Mouse (Mus musculus) cerebellum, adult 18-20 months (tissue): ENCODE measurements at regions not wholly inside any gene's neighbourhood (a gene's known extent, or its start where the extent isn't known, plus 50 kb on each side); places are given as distances from the start of the nearest gene placed in this dataset.
A peak's percentile ranks its signal among the peaks of the same experiment; 100 is the strongest.

Experiments used
- DNase-seq, 2 experiments: peaks; one replicate each; pipeline ENCODE4 v3.0.0; 2021

DNA sequence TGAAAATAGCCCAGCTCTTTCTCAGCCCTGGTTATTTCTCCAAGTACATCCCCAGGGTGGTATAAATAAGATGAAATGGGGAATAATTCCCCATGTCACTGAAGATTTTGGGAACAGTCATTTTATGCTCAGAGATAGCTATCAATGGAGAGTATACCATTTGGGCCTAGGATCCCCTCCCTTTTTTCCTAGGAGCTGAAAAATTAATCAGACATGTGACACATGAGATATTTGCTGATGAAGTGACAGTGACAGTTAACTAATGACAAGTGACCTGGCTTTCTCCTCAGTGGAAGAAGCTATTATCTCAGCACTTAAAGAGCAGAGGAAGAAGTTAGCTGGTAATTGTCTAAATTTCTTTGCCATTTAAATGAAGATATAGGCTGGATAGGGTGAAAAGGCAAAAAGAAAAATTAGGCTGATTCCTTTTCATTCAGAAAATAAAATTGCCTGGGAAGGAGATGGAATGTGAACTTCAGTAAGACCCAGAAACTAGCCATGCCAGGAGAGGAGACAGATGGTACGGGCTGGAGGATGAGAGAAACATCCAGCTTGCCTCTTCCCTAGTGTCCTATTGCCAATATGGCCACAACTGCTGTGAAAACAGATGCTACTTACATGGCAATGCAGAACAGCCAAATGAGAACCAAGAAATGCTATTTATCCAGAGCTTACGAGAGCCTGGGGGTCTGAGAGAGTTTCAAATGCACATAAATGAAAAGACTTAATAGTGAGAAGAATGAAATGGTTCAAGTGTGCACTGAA, 376.1 kb upstream of the Gm11114 start:
- no peak for DNase-seq

GRCm38 (mm10) chr9:84966558-84967154, 345.9 kb upstream of the Gm11114 start:
- no peak for DNase-seq

DNA sequence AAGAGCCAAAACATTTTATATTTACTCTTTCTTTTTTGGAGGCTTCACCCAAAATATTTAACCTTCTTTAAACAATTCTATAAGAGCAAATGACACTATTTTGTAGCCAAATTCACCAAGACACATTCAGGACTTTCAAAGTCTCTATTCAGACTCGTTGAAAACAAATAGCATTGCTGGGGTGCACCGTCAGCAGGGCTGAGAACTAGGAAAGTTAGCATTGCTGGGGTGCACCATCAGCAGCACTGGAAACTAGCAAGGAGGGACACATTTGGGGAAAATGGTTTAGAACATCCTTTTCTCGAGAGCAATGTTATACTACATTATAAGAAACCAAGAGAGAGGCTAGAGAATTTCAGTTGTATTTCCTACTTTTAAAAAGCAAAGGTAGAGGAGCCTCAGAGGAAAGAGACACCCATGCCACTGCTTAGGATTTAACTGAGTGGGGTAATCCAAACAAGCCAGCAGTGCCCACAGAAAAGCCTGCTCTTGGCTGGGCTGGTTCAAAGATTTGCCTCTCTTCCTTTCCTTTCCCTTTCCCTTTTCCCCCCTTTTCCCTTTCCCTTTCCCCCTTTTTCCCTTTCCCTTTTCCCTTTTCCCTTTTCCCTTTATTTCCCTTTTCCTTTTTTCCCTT, 342.5 kb upstream of the Gm11114 start:
- DNase-seq: no peak

- DNase-seq: no peak
These were observed 335.1 kb upstream of the Gm11114 start for GRCm38 (mm10) chr9:84977470-84977869.

GRCm38 (mm10) chr9:85003414-85003813, 309.2 kb upstream of the Gm11114 start:
- no peak for DNase-seq

- DNase-seq: no peak
These were observed 301.2 kb upstream of the Gm11114 start for GRCm38 (mm10) chr9:85011361-85011760.

DNA sequence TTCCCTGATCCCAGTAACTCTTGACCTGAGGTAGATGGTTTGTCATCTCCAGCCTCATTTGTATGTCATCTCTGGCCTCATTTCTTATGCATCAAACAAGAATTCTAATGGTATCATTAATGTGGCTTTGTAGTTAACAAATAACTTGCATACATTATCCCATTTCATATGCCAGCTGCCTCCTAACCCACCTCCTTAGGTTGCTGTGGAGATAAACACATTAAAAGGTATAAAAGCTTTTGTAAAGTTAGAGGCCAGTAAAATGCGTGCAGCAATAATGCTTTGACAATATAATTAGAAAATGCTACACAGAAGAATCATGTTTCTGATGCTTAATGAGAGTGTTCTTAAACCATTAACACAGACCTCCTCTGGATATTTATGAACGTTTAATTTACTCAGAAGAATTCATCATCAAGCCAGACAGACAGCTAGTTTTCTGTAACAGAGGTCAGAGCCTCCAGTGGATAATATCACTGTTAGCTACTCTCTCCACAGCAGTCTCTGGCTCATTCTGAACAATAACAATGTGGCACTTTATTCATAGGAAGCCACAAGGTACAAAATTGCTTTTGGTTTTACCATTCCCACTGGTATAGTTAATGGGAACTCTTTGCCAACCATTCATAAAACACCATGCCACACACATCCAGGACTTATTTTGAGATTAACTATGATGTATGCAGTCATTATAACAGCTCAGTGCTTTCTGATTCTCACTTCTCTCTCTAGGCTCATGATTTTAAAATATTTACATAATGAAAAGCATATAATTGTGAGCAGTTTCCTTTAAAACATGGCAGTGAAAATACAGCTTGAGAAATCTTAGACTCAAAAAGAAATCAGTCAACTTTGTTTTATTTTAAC, 264.2 kb upstream of the Gm11114 start:
- DNase-seq: no peak

DNA sequence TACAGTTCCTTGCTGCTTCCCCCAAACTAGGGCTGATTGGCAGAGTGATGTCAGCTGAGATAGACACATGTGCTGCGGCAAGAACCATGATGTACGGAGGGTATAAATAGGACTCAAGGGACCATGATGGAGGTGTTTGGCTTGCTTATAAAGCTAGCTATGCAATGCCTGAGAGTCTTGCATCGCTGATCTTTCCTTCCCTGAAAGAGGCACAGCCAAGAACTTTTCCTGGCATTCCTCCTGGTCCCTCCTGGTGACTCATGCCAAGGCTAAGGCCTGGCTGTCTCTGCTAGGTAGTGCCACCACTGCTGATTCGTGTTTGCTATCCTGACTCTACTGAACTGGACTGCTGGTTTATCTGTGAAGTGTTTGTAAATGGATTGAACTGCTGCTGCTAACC, 260.0 kb upstream of the Gm11114 start:
- no peak for DNase-seq

GRCm38 (mm10) chr9:85079975-85080374, 232.6 kb upstream of the Gm11114 start:
- no peak for DNase-seq

DNA sequence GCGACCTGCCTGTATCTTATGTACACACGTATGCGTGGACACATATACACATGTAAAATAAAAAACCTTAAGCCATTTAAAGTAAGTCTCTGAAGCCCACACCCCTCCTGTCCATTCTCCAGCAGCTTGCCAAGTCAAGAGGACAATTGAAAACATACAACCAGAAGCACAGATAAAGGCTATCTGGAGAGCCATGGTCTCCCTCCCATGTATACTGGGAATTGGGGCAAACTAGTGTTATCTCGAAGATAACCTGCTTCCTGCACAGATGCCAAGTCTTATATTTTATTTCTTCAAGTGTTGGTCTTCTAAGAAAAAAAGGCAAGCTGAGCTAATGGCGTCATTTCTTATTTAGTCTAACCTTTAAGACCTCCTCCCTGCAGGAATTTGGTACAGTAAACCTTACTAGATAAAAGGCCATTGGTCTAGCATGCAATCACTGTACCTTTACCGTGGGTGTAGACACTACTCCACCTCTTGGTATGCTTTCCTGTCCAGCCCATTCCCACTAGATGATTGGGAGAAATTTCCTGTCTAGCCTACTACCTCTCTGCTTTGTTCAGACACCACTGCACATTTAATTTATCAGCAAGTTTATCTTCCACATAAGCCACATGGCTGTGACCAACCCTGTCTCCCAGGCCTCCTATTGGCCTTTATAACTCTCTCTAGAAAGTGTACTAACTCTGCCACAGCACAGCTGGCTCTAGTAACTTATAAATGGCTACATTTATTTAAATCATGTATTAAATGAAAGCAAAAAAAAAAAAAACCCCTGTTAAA, 223.8 kb upstream of the Gm11114 start:
- DNase-seq: no peak

DNA sequence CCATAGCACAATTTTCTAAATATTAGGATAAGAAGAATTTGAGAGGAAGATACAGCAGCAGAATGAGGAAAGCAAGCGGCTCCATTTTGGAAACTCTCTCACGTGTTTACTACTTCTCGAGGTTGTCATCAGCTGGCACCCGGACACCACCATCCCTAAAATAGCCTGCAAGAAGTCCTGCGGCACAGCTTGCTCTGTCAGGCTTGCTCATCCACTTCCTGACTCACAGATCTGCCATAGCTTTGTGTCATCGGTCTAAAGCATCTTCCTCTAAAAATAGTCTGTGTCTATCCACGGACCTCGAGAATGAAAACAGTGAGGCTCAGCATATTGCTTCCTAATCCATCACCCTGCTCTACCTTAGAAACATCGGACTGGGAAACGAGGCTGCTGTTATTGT, 222.3 kb upstream of the Gm11114 start:
- DNase-seq: peak; percentile 14 to 17

DNA sequence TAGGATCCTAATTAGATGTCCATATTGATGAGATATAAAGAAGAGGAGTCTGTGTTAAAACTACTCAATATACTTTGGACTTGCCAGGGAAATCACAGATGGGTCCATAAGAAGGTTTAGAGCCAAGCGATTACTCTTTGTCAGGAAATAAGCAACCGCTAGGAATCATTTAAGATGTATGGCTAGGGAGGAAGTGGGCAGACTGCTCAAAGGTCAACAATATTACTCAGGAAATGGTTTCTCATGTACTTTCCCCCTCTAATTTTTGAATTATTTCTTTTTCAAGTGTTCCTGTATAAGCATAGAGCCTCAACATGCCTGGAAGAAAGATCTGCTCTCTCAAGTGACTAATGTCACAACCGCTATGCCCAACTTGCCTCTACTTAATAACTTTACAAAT, 217.3 kb upstream of the Gm11114 start:
- no peak for DNase-seq

GRCm38 (mm10) chr9:85096520-85096919, 216.1 kb upstream of the Gm11114 start:
- no peak for DNase-seq

DNA sequence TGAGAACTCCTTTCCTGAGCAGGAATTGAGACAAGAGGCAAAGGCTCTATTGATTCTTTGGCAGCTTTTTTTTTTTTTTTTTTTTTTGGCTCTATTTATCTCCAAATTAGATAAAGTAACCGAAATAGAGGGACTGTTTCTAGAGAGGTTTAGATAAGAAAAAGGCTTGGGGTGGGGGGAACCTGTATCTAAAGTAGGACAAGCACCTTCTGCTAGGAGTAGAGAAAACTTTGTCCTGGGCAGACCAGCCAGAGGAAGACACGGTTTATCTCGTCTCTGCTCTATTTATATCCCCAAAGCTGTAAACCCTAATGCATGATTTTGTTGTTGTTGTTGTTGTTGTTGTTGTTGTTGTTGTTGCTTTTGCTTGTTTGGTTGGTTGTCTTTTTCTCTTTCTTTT, 199.6 kb upstream of the Gm11114 start:
- no peak for DNase-seq

- no peak for DNase-seq
These were observed 198.3 kb upstream of the Gm11114 start for GRCm38 (mm10) chr9:85114234-85114633.

- no peak for DNase-seq
These were observed 192.5 kb upstream of the Gm11114 start for GRCm38 (mm10) chr9:85120061-85120460.

DNA sequence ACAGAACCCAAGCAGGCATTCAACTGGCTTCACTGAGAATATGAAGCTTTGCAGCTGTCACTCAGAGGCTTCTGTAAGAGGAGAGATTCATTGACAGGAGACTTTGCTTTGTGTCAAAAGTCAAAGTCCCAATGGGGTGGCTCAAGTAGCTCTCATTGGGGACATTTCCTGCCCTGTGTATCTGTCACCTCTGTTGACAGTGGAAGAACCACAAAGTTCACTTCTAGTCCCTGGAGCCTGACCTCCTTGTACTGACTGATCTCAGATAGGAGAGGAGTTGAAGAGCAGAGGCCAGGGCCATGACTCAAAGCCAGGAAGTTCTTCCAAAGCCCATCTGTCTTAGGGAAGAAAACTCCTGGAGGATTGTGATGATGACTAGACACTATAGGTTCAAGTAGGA, 191.5 kb upstream of the Gm11114 start:
- no peak for DNase-seq

DNA sequence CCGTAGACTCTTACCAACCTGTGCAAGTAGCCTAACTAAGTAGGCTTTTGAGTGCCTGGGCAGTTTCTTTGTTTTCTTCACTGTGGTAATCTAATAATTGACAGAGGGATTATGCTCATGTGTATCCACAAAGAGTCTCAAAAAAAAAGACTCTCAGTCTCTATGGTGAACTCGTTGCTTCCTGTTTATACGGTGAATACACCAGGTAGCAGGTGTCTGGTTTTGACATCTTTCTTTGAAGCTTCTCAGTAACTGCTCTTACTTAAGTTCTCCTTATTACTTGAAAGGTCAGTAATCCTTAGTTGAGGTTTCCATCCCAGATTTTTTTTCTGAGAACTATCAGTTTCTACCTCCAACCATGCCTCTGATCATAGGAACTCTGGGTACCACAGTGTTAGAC, 188.9 kb upstream of the Gm11114 start:
- DNase-seq: no peak

- DNase-seq: no peak
These were observed 186.8 kb upstream of the Gm11114 start for GRCm38 (mm10) chr9:85125775-85126174.

GRCm38 (mm10) chr9:85126541-85126940, 186.0 kb upstream of the Gm11114 start:
- DNase-seq: no peak

DNA sequence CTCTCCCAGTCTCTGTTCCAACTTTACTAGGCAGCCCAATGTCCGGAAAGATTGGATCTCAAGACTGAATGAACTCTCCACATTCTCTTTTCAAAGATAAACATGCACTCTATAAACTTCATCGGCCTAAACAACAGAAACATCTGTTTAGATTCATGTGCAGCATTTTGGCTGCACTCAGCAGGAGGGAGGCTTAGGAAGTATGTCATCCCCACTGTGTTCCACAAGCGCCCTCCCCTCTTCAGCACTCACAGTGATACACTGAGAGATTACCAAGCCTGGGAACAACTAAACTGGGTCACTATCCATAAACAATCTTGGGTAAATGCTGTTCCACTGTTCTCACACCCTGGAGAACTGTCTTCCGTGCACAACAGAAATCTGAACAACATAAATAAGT, 185.5 kb upstream of the Gm11114 start:
- no peak for DNase-seq

GRCm38 (mm10) chr9:85134900-85135299, 177.7 kb upstream of the Gm11114 start:
- DNase-seq: no peak
